Mouse (Mus musculus) liver, postnatal 0 days (tissue): ENCODE measurements around the gene Rapgefl1.

ENCODE experiments used
- CTCF ChIP-seq: sonication (generic); IDR thresholded peaks from 2 replicates; pipeline ENCODE4 v1.5.1; 2016; ENCODE audit warnings: antibody characterized with exemption, low read depth
- EP300 ChIP-seq: IDR thresholded peaks from 2 replicates; pipeline ENCODE4 v1.6.1; 2016; ENCODE audit warnings: antibody characterized with exemption, low read depth, mild to moderate bottlenecking

DNA sequence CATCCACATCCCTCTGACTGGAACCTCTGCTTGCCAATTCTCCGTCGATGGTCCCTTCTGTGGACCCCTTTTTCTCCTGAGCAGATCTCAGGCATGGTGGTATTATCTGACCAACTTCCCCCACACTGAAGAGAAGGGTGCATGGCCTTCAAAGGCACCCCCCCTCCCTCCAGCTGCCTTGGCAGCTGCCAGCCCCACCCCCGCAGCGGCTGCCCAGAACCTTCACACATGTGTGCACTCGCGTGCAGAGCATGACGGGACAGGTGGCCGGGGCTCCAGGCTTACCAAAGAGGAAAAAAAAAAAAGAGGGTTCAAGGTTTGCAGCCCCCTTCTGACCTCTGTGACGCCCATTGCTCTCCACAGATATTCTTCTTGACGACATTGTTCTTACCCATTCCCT is 3.3 kb downstream of the Rapgefl1 start:
- TF ChIP-seq CTCF (no peak), EP300 (no peak)
